Mouse (Mus musculus): ENCODE measurements around the gene Gapdh. TPM values are rescaled to one million over a fixed set of nuclear protein-coding genes. Genes with fewer than 3 reads are reported as not detected.

Gapdh gene
- polyA plus RNA-seq, 1 experiment from 2014 or later, result 1,103 TPM

- Histone ChIP-seq H3K27ac (replicated peaks) (no peak overlapping the region), H3K4me1 (replicated peaks; ENCODE audit: control insufficient read depth, insufficient read depth) (no peaks in the 10 kb centered on the region), H3K9ac (ENCODE audit: low read length) (no peak overlapping the region), H3K27me3 (ENCODE audit: control insufficient read depth, insufficient read depth, low read length) (no peaks in the 10 kb centered on the region), H3K36me3 (ENCODE audit: control insufficient read depth, insufficient read depth, low read length) (peaks cover 23% of the 10 kb centered on the region), H3K4me3 (ENCODE audit: low read depth, low read length) (no peak overlapping the region), H3K9me3 (ENCODE audit: control insufficient read depth, low read length) (no peaks in the 10 kb centered on the region), H3K4me2 (replicated peaks; ENCODE audit: low read depth) (no peak overlapping the region)
- DNase-seq (ENCODE audit: low spot score), result no peak
- no peak for TF ChIP-seq CTCF (IDR thresholded peaks at IDR 0.05; ENCODE audit: low read depth)
- TF ChIP-seq EP300 (optimal IDR thresholded peaks at IDR 0.05), result no peak
- no peak for ATAC-seq (ENCODE audit: low FRiP score, low TSS enrichment)
- 92% methylated on average over 8 of the region's 8 CpGs for WGBS
Observed at GRCm38 (mm10) chr6:125142436-125142835, 23.8 kb downstream of the Gapdh start.

- H3K4me3 ChIP-seq (ENCODE audit: low read depth, low read length), result no peak overlapping the region
- H3K27me3 ChIP-seq (ENCODE audit: control insufficient read depth, insufficient read depth, low read length), result no peaks in the 10 kb centered on the region
- H3K4me1 ChIP-seq (replicated peaks; ENCODE audit: control insufficient read depth, insufficient read depth), result no peaks in the 10 kb centered on the region
- no peak overlapping the region for H3K9ac ChIP-seq (ENCODE audit: low read length)
- peaks cover 28% of the 10 kb centered on the region for H3K36me3 ChIP-seq (ENCODE audit: control insufficient read depth, insufficient read depth, low read length)
- 83% methylated on average over 7 of the region's 7 CpGs for WGBS
- ATAC-seq (ENCODE audit: low FRiP score, low TSS enrichment) (no peak), DNase-seq (ENCODE audit: low spot score) (no peak)
- H3K4me2 ChIP-seq (replicated peaks; ENCODE audit: low read depth), result no peak overlapping the region
- TF ChIP-seq EP300 (optimal IDR thresholded peaks at IDR 0.05), result no peak
- no peaks in the 10 kb centered on the region for H3K9me3 ChIP-seq (ENCODE audit: control insufficient read depth, low read length)
- H3K27ac ChIP-seq (replicated peaks), result no peak overlapping the region
Observed at GRCm38 (mm10) chr6:125139747-125140146, 26.5 kb downstream of the Gapdh start.

- no peaks in the 10 kb centered on the region for H3K27me3 ChIP-seq (ENCODE audit: control insufficient read depth, insufficient read depth, low read length)
- 92% methylated on average over 19 of the region's 19 CpGs for WGBS
- no peak overlapping the region for H3K9ac ChIP-seq (ENCODE audit: low read length)
- peak; percentile 73 for TF ChIP-seq CTCF (IDR thresholded peaks at IDR 0.05; ENCODE audit: low read depth)
- TF ChIP-seq EP300 (optimal IDR thresholded peaks at IDR 0.05), result no peak
- H3K27ac ChIP-seq (replicated peaks), result no peak overlapping the region
- peak; percentile 51 for DNase-seq (ENCODE audit: low spot score)
- peaks cover 37% of the 10 kb centered on the region for H3K36me3 ChIP-seq (ENCODE audit: control insufficient read depth, insufficient read depth, low read length)
- no peaks in the 10 kb centered on the region for H3K9me3 ChIP-seq (ENCODE audit: control insufficient read depth, low read length)
- no peak overlapping the region for H3K4me3 ChIP-seq (ENCODE audit: low read depth, low read length)
- no peak for ATAC-seq (ENCODE audit: low FRiP score, low TSS enrichment)
- H3K4me1 ChIP-seq (replicated peaks; ENCODE audit: control insufficient read depth, insufficient read depth), result no peaks in the 10 kb centered on the region; the same call in 1 of the 2 replicates
- no peak overlapping the region for H3K4me2 ChIP-seq (replicated peaks; ENCODE audit: low read depth)
Observed at GRCm38 (mm10) chr6:125137002-125137671, 29.1 kb downstream of the Gapdh start.

- Histone ChIP-seq H3K4me3 (ENCODE audit: low read depth, low read length) (peak overlapping the region; percentile 76), H3K36me3 (ENCODE audit: control insufficient read depth, insufficient read depth, low read length) (peaks cover 25% of the 10 kb centered on the region), H3K27ac (replicated peaks) (no peak overlapping the region), H3K4me1 (replicated peaks; ENCODE audit: control insufficient read depth, insufficient read depth) (no peaks in the 10 kb centered on the region; the same call in 1 of the 2 replicates), H3K9ac (ENCODE audit: low read length) (peak overlapping the region; percentile 80), H3K27me3 (ENCODE audit: control insufficient read depth, insufficient read depth, low read length) (no peaks in the 10 kb centered on the region), H3K9me3 (ENCODE audit: control insufficient read depth, low read length) (no peaks in the 10 kb centered on the region), H3K4me2 (replicated peaks; ENCODE audit: low read depth) (peak overlapping the region; percentile 96)
- TF ChIP-seq EP300 (optimal IDR thresholded peaks at IDR 0.05), result no peak
- TF ChIP-seq CTCF (IDR thresholded peaks at IDR 0.05; ENCODE audit: low read depth), result no peak
- ATAC-seq (ENCODE audit: low FRiP score, low TSS enrichment) (no peak), DNase-seq (ENCODE audit: low spot score) (no peak)
- WGBS, result 4% methylated on average over 11 of the region's 11 CpGs
Observed at GRCm38 (mm10) chr6:125132470-125132869, 33.8 kb downstream of the Gapdh start.

- Histone ChIP-seq H3K4me3 (ENCODE audit: low read depth, low read length) (peak within 1 kb of the TSS; percentile 76), H3K4me2 (replicated peaks; ENCODE audit: low read depth) (peak within 1 kb of the TSS; percentile 96), H3K9ac (ENCODE audit: low read length) (peak within 1 kb of the TSS; percentile 80), H3K9me3 (ENCODE audit: control insufficient read depth, low read length) (no peaks in the 10 kb centered on the region), H3K36me3 (ENCODE audit: control insufficient read depth, insufficient read depth, low read length) (peaks cover 23% of the 10 kb centered on the region), H3K4me1 (replicated peaks; ENCODE audit: control insufficient read depth, insufficient read depth) (no peaks in the 10 kb centered on the region; the same call in 1 of the 2 replicates), H3K27ac (replicated peaks) (peak within 1 kb of the TSS; percentile 79), H3K27me3 (ENCODE audit: control insufficient read depth, insufficient read depth, low read length) (no peaks in the 10 kb centered on the region)
- no peak for TF ChIP-seq EP300 (optimal IDR thresholded peaks at IDR 0.05)
- TF ChIP-seq CTCF (IDR thresholded peaks at IDR 0.05; ENCODE audit: low read depth), result no peak
- peak; percentile 95 for ATAC-seq (ENCODE audit: low FRiP score, low TSS enrichment)
- peak; percentile 95 for DNase-seq (ENCODE audit: low spot score)
- under 1% methylated on average over 63 of the region's 66 CpGs for WGBS
Observed at GRCm38 (mm10) chr6:125131302-125132156, 34.7 kb downstream of the Gapdh start, which contains the start of gene Nop2. Nop2 (plus strand) TSS chr6:125131909.

All from stomach, postnatal 0 days (tissue).